Mouse (Mus musculus) kidney, postnatal 14 days (tissue): ENCODE measurements around the gene Gadd45g.
"Not testable (repeated sequence)": the region's sequence is repeated elsewhere in the genome, so short reads cannot be mapped to it uniquely, and the experiment has no call there.

Source experiments
- DNase-seq: peaks from one replicate; pipeline ENCODE4 v3.0.0; 2022; ENCODE audit warnings: mixed read lengths

Gadd45g gene

DNA sequence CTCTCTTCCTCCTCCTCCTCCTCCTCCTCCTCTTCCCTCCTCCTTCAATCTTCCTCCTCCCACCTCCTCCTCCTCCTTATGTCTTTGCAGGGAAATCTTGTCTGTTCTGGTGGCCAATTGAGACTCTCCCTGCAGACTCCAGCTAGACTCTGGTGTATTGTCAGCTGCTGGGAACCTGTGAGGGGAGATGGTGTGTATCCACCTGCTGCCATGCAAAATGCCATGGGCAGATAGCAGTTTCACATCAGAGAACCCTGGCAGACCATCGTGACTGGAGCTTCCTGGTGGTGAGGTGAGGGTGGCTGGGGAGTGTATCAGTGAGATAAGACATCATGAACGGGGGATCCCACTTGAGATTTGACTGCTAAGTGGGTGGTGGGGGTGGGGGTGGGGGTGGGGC is 12.0 kb upstream of the Gadd45g start:
- no peak for DNase-seq

DNA sequence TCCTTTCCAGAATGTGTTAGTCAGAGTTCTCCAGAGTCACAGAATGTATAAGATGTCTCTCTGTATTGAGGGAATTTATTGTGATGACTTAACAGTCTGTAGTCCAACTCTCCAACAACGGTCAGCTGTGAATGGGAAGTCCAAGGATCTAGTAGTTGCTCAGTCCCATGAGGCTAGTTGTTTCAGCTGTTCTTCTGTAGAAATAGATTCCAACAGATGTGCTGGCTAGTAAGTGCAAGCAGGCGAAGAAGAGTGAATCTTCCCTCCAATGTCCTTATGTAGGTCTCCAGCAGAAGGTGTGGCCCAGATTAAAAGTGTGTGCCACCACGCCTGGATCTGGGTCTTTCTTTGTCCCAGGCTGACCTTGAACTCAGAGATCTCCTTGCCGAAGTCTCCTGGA is 11.3 kb upstream of the Gadd45g start:
- not testable (repeated sequence) for DNase-seq

DNA sequence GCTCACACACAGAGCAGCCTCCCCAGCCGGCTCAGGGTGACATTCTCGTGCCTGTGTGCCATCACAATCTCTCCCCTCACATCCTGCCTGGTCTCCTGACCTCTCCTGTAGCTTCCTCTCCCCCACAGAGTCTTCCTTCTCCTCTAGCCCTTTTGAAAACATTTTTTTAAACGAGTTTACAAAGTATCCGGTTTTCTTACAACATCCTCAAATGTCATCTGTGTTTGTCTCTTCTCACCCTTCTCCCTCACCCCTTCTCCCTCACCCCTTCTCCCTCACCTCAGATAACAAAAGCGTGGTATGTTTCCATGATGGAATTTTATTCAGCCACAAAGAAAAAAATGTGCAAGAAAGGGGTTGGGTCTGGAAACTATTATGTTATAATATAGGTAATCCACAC is 9.1 kb upstream of the Gadd45g start:
- no peak for DNase-seq

DNA sequence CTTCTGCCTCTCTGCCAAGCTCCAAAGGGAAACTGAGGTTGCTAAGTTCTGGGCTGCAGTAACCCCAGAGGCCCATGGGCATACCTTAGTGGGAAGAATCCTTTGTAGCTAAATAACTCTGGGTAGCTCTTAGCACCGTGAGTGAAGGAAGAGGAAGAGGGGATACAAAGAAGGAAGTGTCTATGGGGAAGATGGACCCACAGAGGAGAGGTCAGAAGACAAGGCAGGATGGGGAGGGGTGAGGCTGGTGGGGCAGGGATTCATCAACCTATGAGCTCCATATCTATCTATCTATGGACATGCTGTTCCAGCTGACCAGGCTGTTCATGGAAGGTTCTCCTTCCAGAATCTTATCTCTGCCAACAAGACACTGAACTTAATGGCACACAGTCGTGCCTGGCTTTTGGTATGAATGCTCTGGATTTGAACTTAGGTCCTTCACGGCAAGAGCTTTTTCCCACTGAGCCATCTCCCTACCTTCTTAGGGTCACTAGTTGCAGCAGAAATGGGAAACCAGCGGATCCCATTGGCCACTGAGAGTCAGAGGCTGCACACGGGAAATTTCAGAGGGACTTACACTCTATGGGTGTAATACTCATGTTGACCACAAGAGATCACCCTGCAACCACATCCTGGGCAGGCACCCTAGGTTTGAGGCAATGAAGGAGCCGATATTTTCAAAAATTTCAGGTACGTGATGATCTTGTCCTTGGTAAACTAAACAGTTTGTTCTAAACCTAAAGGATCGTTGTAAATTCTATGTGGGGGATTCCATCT is 7.0 kb upstream of the Gadd45g start:
- DNase-seq: peak; percentile 59

DNA sequence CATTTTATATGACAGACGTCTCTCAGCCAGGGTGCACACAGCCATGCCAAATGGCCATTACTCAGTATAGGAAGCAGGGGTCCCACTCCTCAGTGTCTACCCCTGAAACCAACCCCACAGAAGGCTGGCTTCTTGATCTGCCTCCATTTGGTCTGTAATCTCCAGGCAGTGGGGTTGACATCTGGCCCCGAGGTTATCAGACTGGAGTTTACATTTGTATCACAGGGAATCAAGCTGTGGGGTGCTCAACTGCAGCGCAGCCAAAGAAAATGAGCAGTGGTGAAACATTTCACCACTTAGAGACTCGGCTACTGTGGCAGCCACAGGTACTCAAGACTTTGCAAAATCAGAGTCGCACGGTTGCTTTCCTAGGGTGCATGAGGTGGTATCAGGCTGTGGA is 5.8 kb upstream of the Gadd45g start:
- no peak for DNase-seq

DNA sequence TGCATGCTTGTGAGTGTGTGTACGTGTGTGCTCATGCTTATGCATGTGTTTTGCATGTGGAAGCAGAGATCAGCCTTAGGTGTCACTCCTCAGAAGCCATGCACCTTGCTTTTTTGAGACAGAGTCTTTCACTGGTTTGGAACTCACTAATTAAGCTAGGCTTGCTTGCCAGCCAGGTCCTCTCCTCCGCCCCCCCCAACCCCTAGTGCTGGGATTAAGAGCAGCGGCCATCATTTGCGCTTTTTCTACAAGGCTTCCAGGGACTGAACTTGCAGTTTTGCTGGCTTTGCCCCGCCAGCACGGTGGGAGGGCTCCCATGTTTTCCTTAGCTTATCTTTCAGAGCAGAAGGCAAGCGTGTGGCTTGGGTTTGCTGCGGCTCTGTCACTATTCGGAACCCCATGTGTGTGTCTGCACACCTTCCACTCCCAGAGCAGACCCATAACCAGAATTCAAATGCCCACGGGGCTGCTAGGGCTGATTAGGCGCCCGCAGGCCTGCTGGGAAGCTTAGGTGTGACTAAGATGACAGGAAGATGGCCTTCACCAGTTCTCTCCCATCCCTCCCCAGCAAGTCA is 4.8 kb upstream of the Gadd45g start:
- DNase-seq: no peak

DNA sequence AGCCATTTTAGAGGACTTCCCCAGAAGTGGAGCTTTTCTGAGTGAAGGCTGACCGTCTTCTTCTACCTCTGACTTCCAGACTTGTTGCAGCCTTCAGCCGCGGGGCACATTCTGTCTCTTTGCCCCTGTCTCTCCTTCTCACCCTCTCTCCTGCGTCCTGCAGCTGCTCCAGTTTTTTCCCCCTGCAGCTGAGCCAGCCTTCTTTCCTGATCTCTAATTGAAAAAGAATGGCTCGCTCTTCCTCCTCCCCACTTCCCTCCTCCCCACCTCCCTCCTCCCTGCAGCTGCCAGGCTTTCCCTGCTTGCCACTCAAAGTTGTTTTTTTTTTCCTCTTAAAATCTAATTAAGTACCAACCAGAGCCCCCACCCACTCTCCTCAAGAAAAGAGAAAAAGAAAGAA is 4.3 kb upstream of the Gadd45g start:
- no peak for DNase-seq

DNA sequence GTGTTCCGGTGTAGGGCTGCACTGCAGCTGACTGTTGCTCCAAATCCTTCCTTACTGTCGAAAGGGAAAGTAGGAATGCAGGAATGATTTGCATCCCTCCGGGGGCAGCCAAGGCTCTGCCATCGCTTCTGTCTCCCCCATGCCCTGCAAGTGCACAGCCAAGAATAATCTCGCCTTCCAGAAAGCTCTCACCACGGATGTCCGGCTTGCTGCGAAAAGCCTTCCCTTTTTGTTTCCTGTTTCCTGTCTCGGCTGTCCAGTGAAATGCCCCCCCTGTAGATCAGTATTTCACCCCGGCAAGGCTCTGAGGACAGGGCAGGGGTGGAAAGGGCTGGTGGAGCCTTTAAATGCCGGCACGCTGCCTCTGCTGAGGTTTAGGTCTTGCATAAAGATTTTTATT is 3.7 kb upstream of the Gadd45g start:
- DNase-seq: no peak

DNA sequence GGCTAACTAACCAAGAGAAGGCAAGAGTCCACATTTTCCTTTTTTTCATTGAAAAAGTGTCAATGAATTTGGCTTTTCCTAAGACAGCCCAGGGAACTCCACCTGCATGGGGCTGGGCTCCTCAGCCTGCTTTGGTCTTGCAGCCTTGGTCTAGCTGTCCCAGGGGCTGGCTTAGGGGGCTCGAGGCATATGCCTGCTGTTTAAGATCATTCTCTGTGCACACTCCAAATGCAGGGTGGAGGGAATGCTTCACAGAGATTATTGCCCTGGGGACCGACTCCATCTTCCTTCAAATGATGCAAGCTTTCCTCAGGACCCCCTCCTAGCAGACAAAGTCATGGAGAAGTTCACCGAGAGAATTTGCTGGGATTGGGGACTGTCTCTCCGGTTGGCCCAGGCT is 3.2 kb upstream of the Gadd45g start:
- DNase-seq: no peak

DNA sequence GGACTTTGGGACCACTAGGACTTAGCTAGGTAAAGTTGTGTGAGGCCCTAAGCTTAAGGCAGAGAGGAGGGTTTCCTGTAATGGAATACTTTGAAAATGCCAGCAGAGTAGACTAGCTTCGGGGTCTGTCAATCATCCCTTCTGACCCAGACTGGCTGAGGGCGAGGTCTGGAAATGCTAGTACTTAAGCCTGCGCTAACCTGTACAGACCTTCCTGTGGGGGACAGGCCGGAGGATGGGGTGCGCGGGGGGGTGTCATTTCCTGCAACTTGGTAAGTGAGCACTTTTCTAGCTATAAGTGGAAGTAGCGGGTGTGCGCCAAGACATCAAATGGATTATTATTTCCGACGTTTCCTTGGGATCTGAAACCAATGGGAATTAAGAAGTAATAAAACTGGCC is 2.4 kb upstream of the Gadd45g start:
- no peak for DNase-seq

DNA sequence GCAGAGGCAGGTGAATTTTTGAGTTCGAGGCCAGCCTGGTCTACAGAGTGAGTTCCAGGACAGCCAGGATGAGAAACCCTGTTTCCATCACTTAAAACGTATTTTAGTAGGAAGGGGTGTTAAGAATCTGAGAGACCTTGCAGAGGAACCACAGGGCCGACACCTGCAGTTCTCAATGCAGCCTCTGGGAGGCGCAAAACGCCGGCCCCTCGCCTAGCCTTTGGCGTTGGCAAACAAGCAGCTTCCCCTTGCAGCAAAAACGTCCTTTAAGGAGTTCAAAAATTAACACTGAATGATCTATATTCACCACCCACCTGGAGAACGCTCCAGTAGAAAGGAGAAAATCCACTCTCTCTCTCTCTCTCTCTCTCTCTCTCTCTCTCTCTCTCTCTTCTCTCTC is 1.8 kb upstream of the Gadd45g start:
- peak; percentile 76 for DNase-seq

DNA sequence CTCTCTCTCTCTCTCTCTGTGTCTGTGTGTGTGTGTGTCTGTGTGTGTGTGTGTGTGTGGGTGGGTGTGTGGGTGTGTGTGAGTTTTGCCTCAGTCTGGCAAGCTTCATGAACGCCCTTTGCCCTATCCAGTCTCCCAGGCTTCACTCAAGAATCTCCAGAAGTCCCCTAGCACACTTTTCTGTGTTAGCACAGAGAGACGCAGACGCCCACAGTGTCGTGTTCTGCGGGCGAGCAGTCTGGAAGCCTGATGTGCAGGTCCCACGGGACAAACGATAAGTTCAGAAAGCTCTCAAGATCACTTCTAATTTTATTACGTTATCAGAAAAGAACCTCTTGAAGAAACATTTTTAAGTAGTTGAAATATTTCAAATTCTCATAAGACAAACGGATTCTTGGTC is 1.4 kb upstream of the Gadd45g start:
- peak; percentile 64 for DNase-seq

DNA sequence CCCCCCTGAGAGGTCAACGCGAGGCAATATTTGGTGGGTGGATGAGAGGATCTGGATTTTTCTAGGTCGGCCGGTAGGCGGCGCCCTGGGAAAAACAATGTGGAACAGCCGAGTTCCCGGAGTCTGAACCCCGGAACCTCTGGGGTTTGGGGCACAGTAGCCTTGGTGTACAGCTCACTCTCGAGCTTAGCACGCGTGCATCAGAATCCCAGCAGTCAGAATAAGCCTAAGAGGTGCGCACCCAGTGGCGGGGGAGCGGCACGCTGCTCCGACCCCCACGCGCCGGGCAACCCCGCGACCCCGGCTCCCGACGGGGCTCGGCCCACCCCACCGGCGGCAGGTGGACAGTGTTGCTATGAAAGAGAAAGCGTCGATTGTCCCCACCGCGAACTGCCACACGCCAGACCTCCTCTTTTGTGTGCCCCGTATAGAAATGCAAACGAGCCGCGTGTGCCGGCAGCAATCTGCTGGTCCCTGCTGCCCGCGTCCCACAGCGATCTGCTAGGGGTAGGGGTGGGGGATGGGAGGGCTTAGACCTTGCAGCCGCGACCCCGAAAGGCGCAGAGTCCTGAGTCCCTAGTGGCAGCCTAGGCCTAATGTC is 787 bp upstream of the Gadd45g start:
- DNase-seq: peak; percentile 81

DNA sequence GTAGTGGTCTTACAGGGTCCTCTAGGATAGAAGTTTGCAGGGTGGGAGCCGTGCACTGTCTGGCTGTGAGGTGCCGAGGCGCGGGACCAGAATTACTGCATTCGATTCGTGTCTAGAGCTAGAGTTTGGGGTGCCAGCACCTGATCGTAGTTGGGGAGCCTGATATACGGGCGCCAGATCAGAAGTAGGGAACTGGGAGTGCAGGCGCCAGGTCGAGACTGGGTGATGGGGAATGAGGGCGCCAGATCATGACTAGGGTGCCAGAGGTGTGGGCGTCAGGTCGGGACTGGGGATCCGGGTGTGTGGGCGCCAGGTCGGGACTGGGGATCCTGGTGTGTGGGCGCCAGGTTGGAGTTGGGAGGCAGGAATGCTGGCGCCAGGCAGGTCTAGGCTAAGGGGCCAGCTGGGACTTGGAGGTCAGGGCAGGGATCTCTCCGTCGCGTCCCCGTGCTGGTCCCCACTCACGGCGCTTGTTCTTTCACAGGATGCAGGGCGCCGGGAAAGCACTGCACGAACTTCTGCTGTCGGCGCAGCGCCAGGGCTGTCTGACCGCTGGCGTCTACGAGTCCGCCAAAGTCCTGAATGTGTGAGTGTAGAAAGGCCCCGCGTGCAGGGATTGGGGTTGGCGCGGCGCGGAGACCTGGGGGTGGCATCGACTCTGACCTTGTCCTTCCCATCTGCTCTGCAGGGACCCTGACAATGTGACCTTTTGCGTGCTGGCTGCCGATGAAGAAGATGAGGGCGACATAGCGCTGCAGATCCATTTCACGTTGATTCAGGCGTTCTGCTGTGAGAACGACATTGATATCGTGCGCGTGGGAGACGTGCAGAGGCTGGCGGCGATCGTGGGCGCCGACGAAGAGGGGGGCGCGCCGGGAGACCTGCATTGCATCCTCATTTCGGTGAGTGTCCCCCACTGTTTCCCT is 653 bp downstream of the Gadd45g start:
- peak; percentile 83 for DNase-seq

DNA sequence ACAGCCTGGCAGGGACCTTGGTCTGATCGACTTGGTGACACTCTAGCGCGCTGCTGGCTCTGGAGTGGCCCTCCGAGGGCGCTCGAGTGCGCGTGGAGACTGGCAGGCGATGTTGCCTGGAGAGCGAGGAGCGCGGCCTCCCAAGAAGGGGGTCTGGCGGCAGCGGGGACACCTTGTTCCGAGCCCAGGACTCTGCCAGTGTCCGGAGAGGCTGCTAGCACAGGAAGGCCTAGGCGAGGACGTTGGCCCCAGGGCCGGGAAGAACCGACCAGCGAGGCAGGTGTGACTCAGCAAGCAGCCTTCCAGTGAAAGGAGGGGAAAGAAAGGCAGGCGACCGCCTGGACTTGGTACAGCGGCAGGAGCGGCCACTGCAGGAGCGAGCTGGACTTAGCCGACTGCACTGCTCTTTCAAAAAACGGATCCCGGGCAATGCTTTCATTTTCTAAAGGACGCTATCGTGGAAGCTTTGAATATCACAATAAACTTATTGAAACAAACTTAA is 1.6 kb downstream of the Gadd45g start:
- DNase-seq: peak; percentile 84

DNA sequence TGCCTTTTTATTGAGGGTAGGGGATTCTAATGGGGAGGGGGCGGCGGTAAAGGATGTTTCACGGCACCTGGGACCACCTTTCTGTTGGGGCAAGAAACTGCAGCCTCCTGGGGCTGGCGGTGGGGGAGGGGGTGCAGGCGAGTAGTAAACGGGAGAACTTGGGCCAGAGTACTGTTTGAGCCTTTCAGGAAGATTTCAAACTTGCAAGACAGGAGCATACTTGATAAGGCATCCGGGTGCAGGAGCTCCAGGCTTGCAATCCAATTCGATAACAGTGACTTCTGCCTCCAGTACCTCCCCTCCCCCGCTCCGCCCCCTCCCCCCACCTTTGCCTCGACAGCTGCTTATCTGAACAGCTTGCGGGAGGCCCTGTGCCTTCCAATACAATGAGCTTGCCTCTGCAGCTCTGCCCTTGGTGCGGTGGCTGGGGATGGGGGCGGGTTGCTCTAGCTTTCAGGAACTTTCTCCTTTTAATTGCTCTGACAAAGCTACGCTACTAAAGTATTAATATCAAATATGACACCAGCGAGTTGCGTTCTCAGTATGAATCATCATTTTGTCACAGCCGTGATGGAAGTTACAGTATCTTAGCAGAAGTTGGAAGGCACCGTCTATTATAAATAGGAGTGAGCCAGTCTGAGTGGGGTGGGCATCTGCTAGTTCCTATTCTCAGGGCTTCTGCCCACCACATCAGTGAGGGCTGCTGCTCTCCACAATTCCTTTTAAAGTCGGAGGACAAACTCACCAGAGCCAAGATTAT is 2.2 kb downstream of the Gadd45g start:
- peak; percentile 50 for DNase-seq

DNA sequence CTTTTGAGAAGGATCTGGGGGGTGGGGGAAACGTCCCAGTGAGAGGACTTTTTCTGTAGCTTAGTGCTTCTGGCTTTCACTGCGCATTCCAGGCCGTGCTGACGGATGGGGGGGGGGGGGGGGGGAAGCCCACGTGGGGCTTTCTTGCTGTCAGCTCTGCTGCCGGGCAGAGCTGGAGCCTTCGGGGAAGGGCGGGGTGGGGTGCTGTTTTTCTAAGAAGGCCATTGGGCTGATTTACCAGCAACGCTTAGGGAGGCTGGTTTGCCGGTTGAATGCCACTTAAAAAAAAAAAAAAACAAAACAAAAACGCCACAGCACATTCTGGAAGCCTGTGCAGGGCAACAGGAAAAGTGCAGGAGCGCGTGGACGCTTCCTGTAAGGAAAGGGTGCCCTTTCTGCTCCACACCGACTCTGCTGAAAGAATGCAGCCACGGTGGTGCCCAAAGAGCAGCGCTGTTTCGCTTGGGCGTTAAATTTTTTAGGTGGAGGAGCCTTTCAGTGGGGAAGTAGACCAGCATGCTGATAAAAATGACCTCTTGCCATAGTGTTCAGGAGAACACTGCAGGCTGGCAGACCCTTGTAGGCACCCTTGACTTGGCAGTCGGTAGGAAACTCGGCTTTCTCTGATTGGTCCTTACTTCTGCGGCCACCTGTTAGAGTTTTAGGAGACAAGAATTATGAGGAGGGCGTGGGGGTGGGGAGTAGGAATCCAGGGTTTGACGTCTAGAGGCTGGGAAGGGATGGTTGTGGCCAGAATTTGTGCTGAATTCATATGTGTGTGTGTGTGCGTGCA is 3.0 kb downstream of the Gadd45g start:
- peak; percentile 85 for DNase-seq

DNA sequence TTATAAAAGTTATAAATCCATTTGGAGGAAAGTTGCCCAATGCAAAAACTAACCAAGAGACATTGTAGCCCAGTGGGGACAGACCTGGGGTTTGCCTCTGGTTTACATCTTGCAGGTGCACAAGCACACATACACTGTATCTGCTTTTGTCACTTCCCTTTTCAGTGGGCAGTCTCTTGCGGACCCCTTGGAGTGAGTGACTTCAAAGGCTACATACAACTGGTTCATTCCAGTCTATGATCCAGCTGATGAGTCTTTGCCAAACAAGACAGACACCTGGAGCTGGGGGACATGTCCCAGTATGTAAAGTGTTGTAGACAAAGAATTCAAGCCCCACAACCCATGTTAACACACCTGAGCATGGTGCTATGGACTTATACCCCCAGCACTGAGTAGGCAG is 4.1 kb downstream of the Gadd45g start:
- no peak for DNase-seq

DNA sequence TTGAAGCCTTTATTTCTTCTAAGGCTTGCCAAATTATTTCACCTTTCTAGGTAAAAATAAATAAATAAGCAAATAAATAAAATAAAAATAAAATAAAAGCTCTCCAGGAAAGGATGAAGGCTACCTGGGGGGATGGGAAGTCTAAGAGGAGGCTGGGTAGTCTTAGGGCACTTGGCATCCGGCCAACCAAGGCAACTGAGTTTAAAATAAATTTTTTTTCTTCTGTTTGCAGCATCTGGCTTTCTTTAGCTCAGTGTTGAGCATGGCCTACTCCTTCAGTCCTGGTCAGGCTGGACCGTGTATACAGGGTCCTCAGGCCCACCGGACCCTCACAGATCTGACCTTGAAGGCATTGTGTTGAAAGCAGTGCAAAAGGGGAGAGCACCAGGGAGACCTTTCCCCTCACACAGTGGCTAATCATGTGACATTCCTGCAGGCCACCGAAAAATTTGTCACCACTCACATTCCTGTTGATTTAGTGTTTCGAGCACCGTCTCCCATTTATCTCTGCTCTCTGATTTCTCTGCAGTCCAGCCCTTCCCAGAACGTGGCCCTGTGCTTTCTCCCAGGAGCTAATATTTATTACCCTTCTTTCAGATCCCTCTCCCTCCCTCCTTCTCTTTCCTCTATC is 6.2 kb downstream of the Gadd45g start:
- DNase-seq: no peak

DNA sequence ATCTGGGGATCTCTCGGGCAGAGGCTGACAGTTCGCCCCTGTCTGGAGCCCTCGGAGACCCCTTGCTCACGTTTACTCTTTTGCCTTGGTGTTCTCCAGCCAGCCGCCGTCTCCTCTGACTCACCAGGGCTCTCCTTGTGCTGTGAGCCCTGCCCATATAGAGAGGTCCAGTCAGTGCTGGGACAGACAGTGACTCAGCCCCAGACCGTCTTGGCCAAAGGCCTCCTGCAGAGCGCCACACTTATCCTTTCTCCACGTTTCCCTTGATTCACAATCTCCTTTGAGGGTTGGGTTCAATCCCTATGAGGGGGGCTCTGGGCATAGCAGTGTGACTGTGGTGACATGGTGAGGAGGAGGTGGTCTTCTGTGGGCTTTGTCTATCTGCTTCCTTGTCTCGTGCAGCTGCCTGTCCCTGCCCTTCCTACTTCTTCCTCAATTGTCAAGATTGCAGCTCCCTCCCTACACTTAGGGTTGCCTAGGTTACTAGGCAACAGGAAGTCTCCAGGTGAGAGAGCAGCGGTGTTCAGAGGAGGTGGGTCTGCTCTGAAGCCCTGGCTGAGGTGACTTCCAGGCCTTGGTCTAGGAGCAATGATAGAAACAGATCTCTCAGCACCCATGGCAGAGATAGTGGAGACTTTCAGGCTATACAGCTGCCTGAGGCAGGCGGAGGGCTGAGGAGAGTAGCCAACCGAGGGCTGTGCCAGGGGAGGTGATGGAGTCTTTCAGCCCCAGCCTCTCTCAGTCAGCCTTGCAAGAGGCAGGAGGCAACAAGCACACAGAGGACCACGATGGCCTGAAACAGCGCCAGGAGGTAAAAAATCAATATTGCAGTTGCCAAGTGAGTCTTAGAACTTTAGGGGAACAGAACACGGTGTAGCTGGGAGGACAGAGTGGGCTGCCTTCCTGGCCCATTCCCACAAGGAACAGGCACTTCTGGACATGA is 7.1 kb downstream of the Gadd45g start:
- DNase-seq: no peak
